Mouse (Mus musculus): ENCODE measurements around the gene Psma3. TPM values are rescaled to one million over a fixed set of nuclear protein-coding genes. Genes with fewer than 3 reads are reported as not detected.

The Psma3 gene
- polyA plus RNA-seq, 1 experiment, result 44.9 TPM

GRCm38 (mm10) chr12:71030260-71030659, 55.8 kb downstream of the Psma3 start:
- TF ChIP-seq POLR2A (IDR thresholded peaks at IDR 0.05; ENCODE audit: low read depth, low read length) (no peak), CTCF (conservative IDR thresholded peaks at IDR 0.05; ENCODE audit: insufficient read depth, insufficient read length, low read depth, low read length) (no peak)
- H3K4me1 ChIP-seq (ENCODE audit: control insufficient read depth, insufficient read depth, low read length), result no peaks in the 10 kb centered on the region
- WGBS, result 90% methylated on average over 8 of the region's 8 CpGs
- DNase-seq, result no peak
- H3K36me3 ChIP-seq (ENCODE audit: control insufficient read depth, insufficient read depth, low read length), result no peaks in the 10 kb centered on the region; the same call in 1 of the 2 replicates
- H3K27ac ChIP-seq (ENCODE audit: insufficient read depth, low read depth, low read length), result no peak overlapping the region
- no peak overlapping the region for H3K4me3 ChIP-seq (ENCODE audit: insufficient read depth, low read depth, low read length)
- no peaks in the 10 kb centered on the region for H3K27me3 ChIP-seq (replicated peaks; ENCODE audit: control insufficient read depth, insufficient read depth, low read length)

- Histone ChIP-seq H3K4me1 (ENCODE audit: control insufficient read depth, insufficient read depth, low read length) (no peaks in the 10 kb centered on the region), H3K27ac (ENCODE audit: insufficient read depth, low read depth, low read length) (no peak overlapping the region), H3K27me3 (replicated peaks; ENCODE audit: control insufficient read depth, insufficient read depth, low read length) (no peaks in the 10 kb centered on the region), H3K4me3 (ENCODE audit: insufficient read depth, low read depth, low read length) (no peak overlapping the region), H3K36me3 (ENCODE audit: control insufficient read depth, insufficient read depth, low read length) (no peaks in the 10 kb centered on the region; the same call in 1 of the 2 replicates)
- WGBS, result 92% methylated on average over 5 of the region's 5 CpGs
- TF ChIP-seq CTCF (conservative IDR thresholded peaks at IDR 0.05; ENCODE audit: insufficient read depth, insufficient read length, low read depth, low read length) (no peak), POLR2A (IDR thresholded peaks at IDR 0.05; ENCODE audit: low read depth, low read length) (no peak)
- DNase-seq, result no peak
These were observed 56.3 kb downstream of the Psma3 start for GRCm38 (mm10) chr12:71030722-71031121.

- no peak for TF ChIP-seq POLR2A (IDR thresholded peaks at IDR 0.05; ENCODE audit: low read depth, low read length)
- no peak for TF ChIP-seq CTCF (conservative IDR thresholded peaks at IDR 0.05; ENCODE audit: insufficient read depth, insufficient read length, low read depth, low read length)
- no peak overlapping the region for H3K27ac ChIP-seq (ENCODE audit: insufficient read depth, low read depth, low read length)
- DNase-seq, result no peak
- no peaks in the 10 kb centered on the region for H3K27me3 ChIP-seq (replicated peaks; ENCODE audit: control insufficient read depth, insufficient read depth, low read length)
- H3K36me3 ChIP-seq (ENCODE audit: control insufficient read depth, insufficient read depth, low read length), result peaks cover 4% of the 10 kb centered on the region; the same call in 1 of the 2 replicates
- H3K4me3 ChIP-seq (ENCODE audit: insufficient read depth, low read depth, low read length), result no peak overlapping the region
- no peaks in the 10 kb centered on the region for H3K4me1 ChIP-seq (ENCODE audit: control insufficient read depth, insufficient read depth, low read length)
- 94% methylated on average over 4 of the region's 4 CpGs for WGBS
These were observed 61.4 kb downstream of the Psma3 start for GRCm38 (mm10) chr12:71035826-71036225.

DNA sequence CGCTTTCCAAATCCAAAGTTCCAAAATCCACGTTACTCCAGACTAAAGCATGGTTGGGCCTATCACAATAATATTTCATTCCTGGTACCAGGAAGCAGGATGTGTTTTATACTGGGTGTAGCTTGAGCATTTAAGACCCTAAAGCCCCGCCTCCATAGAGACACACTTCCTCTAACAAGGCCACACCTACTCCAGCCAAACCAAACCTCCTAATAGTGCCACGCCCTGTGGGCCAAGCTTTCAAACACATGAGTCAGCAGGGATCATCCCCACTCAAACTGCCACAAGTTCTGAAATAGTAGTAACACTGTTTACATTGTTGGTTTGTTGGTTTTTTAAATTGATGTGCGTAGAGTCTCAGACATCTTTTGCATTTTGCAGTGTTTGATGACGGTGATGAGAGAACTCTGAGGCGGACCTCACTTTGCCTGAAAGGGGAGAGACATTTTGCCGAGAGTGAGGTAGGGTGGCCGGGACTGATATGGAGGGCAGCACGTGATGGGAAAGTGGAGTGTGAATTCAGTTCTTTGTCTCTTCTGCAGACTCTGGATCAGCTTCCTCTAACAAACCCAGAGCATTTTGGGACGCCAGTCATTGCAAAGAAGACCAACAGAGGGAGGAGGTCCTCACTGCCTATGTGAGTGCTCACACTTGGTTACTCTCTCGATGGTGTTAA, 62.4 kb downstream of the Psma3 start:
- no peaks in the 10 kb centered on the region for H3K4me1 ChIP-seq (ENCODE audit: control insufficient read depth, insufficient read depth, low read length)
- H3K4me3 ChIP-seq (ENCODE audit: insufficient read depth, low read depth, low read length), result no peak overlapping the region
- TF ChIP-seq CTCF (conservative IDR thresholded peaks at IDR 0.05; ENCODE audit: insufficient read depth, insufficient read length, low read depth, low read length), result no peak
- no peak for TF ChIP-seq POLR2A (IDR thresholded peaks at IDR 0.05; ENCODE audit: low read depth, low read length)
- no peak for DNase-seq
- H3K27me3 ChIP-seq (replicated peaks; ENCODE audit: control insufficient read depth, insufficient read depth, low read length), result no peaks in the 10 kb centered on the region
- peaks cover 4% of the 10 kb centered on the region; the same call in 1 of the 2 replicates for H3K36me3 ChIP-seq (ENCODE audit: control insufficient read depth, insufficient read depth, low read length)
- WGBS, result 94% methylated on average over 12 of the region's 12 CpGs
- no peak overlapping the region for H3K27ac ChIP-seq (ENCODE audit: insufficient read depth, low read depth, low read length)

DNA sequence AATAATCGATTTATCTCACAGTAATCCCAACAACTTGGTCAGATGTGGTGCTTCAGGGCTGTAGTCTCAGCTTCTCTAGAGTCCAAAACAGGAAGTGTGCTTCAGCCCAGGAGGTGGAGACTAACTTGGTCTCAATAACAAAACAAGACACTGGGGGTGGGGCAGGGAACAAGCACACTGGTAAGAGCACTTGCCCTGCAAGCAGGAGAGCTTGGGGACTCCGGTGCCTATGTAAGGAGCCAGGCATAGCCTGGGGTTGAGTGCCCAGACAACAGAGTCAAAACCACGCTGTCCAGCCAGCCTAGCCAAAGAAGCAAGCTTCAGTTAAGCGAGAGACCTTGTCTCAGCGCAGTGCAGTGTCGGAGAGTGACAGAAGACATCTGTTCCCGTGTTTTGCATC, 66.0 kb downstream of the Psma3 start:
- 73% methylated on average over 7 of the region's 7 CpGs for WGBS
- DNase-seq, result peak; percentile 81
- Histone ChIP-seq H3K27me3 (replicated peaks; ENCODE audit: control insufficient read depth, insufficient read depth, low read length) (no peaks in the 10 kb centered on the region), H3K4me1 (ENCODE audit: control insufficient read depth, insufficient read depth, low read length) (0 out of 2 replicates have a peak, but pooled peaks cover 3% of the 10 kb centered on the region), H3K4me3 (ENCODE audit: insufficient read depth, low read depth, low read length) (no peak overlapping the region), H3K27ac (ENCODE audit: insufficient read depth, low read depth, low read length) (0 out of 2 replicates have a peak overlapping the region, but pooled peaks have one; percentile 46), H3K36me3 (ENCODE audit: control insufficient read depth, insufficient read depth, low read length) (peaks cover 4% of the 10 kb centered on the region; the same call in 1 of the 2 replicates)
- no peak for TF ChIP-seq POLR2A (IDR thresholded peaks at IDR 0.05; ENCODE audit: low read depth, low read length)
- TF ChIP-seq CTCF (conservative IDR thresholded peaks at IDR 0.05; ENCODE audit: insufficient read depth, insufficient read length, low read depth, low read length), result no peak

DNA sequence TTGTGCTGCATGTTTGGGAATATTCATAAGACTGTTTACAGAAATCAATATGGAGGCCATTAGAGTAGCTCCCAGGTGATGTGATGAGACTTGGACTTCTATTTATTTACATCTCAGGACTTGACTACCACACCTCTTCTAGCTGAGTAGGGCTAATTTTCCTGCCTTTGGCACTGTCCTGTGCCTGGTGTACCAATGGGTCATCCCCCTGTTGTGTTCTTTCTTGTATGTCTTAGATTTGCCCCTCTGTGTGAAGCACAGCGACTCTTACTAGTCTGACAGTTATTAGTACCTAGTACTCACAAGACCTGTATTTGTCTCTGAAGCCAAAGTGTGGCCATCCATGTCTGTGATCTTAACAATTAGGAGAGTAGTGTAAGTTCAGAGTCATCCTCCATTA, 68.0 kb downstream of the Psma3 start:
- no peak for DNase-seq
- 0 out of 2 replicates have a peak overlapping the region, but pooled peaks have one; percentile 6 for H3K27ac ChIP-seq (ENCODE audit: insufficient read depth, low read depth, low read length)
- no peak overlapping the region for H3K4me3 ChIP-seq (ENCODE audit: insufficient read depth, low read depth, low read length)
- TF ChIP-seq CTCF (conservative IDR thresholded peaks at IDR 0.05; ENCODE audit: insufficient read depth, insufficient read length, low read depth, low read length) (no peak), POLR2A (IDR thresholded peaks at IDR 0.05; ENCODE audit: low read depth, low read length) (no peak)
- no peaks in the 10 kb centered on the region for H3K27me3 ChIP-seq (replicated peaks; ENCODE audit: control insufficient read depth, insufficient read depth, low read length)
- 86% methylated on average over 1 of the region's 1 CpGs for WGBS
- peaks cover 8% of the 10 kb centered on the region for H3K36me3 ChIP-seq (ENCODE audit: control insufficient read depth, insufficient read depth, low read length)
- peaks cover 5% of the 10 kb centered on the region; the same call in 1 of the 2 replicates for H3K4me1 ChIP-seq (ENCODE audit: control insufficient read depth, insufficient read depth, low read length)

DNA sequence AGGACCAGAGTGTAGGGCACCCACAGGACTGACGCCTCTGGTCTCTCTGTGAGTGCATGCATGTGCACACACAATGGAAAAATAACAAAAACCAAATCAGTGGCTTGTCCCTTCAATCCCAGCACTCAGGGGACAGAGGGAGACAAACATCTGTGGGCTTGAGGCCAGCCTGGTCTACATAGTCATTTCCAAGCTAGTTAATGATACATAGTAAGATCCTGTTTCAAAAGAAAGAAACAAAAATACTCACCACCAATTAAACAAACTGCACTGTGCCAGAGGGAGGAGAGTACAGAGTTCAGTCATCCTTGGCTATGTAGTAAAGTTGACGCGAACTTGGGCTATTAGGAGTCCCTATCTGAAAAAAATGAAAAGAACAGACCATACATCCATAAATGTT, 69.2 kb downstream of the Psma3 start:
- Histone ChIP-seq H3K27me3 (replicated peaks; ENCODE audit: control insufficient read depth, insufficient read depth, low read length) (no peaks in the 10 kb centered on the region), H3K27ac (ENCODE audit: insufficient read depth, low read depth, low read length) (peak overlapping the region; percentile 40), H3K36me3 (ENCODE audit: control insufficient read depth, insufficient read depth, low read length) (peaks cover 8% of the 10 kb centered on the region), H3K4me3 (ENCODE audit: insufficient read depth, low read depth, low read length) (no peak overlapping the region), H3K4me1 (ENCODE audit: control insufficient read depth, insufficient read depth, low read length) (peaks cover 12% of the 10 kb centered on the region; the same call in 1 of the 2 replicates)
- peak; percentile 83 for DNase-seq
- 43% methylated on average over 3 of the region's 3 CpGs for WGBS
- TF ChIP-seq CTCF (conservative IDR thresholded peaks at IDR 0.05; ENCODE audit: insufficient read depth, insufficient read length, low read depth, low read length) (no peak), POLR2A (IDR thresholded peaks at IDR 0.05; ENCODE audit: low read depth, low read length) (no peak)

Measured in kidney, adult 2 months (tissue).